Mouse (Mus musculus): ENCODE results near the gene Aff1. TPM values are rescaled to one million over a fixed set of nuclear protein-coding genes. Genes with fewer than 3 reads are reported as not detected.

The Aff1 gene
- total and polyA plus RNA-seq, 2 experiments from 2014 or later = 2.6 to 4.0 TPM

- TF ChIP-seq CTCF (IDR thresholded peaks at IDR 0.05; ENCODE audit: low read depth) = no peak
- no peaks in the 10 kb centered on the region; the same call in 1 of the 2 replicates for H3K36me3 ChIP-seq (ENCODE audit: insufficient read depth, low read length)
- H3K4me3 ChIP-seq (ENCODE audit: low read length) = no peak overlapping the region
- WGBS = 31% methylated on average over 2 of the region's 2 CpGs
- H3K4me2 ChIP-seq (ENCODE audit: low read depth, low read length) = no peak overlapping the region
- no peaks in the 10 kb centered on the region for H3K27me3 ChIP-seq (ENCODE audit: insufficient read depth, low read length)
- DNase-seq (ENCODE audit: low spot score) (peak; percentile 52), ATAC-seq (peak; percentile 33; the same call in 1 of the 2 replicates)
- H3K4me1 ChIP-seq (ENCODE audit: insufficient read depth, low read length) = peaks cover 12% of the 10 kb centered on the region
- H3K9ac ChIP-seq (replicated peaks; ENCODE audit: low read length) = no peak overlapping the region
- H3K27ac ChIP-seq = peak overlapping the region; percentile 76
- H3K9me3 ChIP-seq (ENCODE audit: low read length) = no peaks in the 10 kb centered on the region
Observed at GRCm38 (mm10) chr5:103788976-103789375, 96.8 kb downstream of the Aff1 start.

GRCm38 (mm10) chr5:103789619-103790116 lies 97.5 kb downstream of the Aff1 start:
- no peak for TF ChIP-seq CTCF (IDR thresholded peaks at IDR 0.05; ENCODE audit: low read depth)
- Histone ChIP-seq H3K27ac (peak overlapping the region; percentile 76), H3K4me2 (ENCODE audit: low read depth, low read length) (peak overlapping the region; percentile 18; the same call in 1 of the 2 replicates), H3K27me3 (ENCODE audit: insufficient read depth, low read length) (no peaks in the 10 kb centered on the region), H3K4me3 (ENCODE audit: low read length) (no peak overlapping the region), H3K4me1 (ENCODE audit: insufficient read depth, low read length) (peaks cover 12% of the 10 kb centered on the region), H3K9me3 (ENCODE audit: low read length) (no peaks in the 10 kb centered on the region), H3K9ac (replicated peaks; ENCODE audit: low read length) (no peak overlapping the region), H3K36me3 (ENCODE audit: insufficient read depth, low read length) (no peaks in the 10 kb centered on the region; the same call in 1 of the 2 replicates)
- WGBS = 51% methylated on average over 9 of the region's 9 CpGs
- DNase-seq (ENCODE audit: low spot score) (peak; percentile 84), ATAC-seq (peak; percentile 95)

- H3K27ac ChIP-seq = no peak overlapping the region
- no peak overlapping the region for H3K9ac ChIP-seq (replicated peaks; ENCODE audit: low read length)
- no peak for TF ChIP-seq CTCF (IDR thresholded peaks at IDR 0.05; ENCODE audit: low read depth)
- no peak overlapping the region for H3K4me2 ChIP-seq (ENCODE audit: low read depth, low read length)
- WGBS = 73% methylated on average over 7 of the region's 7 CpGs
- peaks cover 12% of the 10 kb centered on the region for H3K4me1 ChIP-seq (ENCODE audit: insufficient read depth, low read length)
- peak; percentile 48 for DNase-seq (ENCODE audit: low spot score)
- no peaks in the 10 kb centered on the region for H3K27me3 ChIP-seq (ENCODE audit: insufficient read depth, low read length)
- no peak for ATAC-seq
- H3K4me3 ChIP-seq (ENCODE audit: low read length) = no peak overlapping the region
- no peaks in the 10 kb centered on the region; the same call in 1 of the 2 replicates for H3K36me3 ChIP-seq (ENCODE audit: insufficient read depth, low read length)
- no peaks in the 10 kb centered on the region for H3K9me3 ChIP-seq (ENCODE audit: low read length)
Observed at GRCm38 (mm10) chr5:103791741-103792140, 99.6 kb downstream of the Aff1 start.

GRCm38 (mm10) chr5:103795121-103795520 lies 102.9 kb downstream of the Aff1 start:
- Histone ChIP-seq H3K4me3 (ENCODE audit: low read length) (no peak overlapping the region), H3K9me3 (ENCODE audit: low read length) (no peaks in the 10 kb centered on the region), H3K27me3 (ENCODE audit: insufficient read depth, low read length) (no peaks in the 10 kb centered on the region), H3K4me1 (ENCODE audit: insufficient read depth, low read length) (peaks cover 7% of the 10 kb centered on the region; the same call in 1 of the 2 replicates), H3K36me3 (ENCODE audit: insufficient read depth, low read length) (no peaks in the 10 kb centered on the region), H3K9ac (replicated peaks; ENCODE audit: low read length) (no peak overlapping the region), H3K4me2 (ENCODE audit: low read depth, low read length) (no peak overlapping the region), H3K27ac (no peak overlapping the region)
- TF ChIP-seq CTCF (IDR thresholded peaks at IDR 0.05; ENCODE audit: low read depth) = no peak
- ATAC-seq = no peak
- 93% methylated on average over 5 of the region's 5 CpGs for WGBS
- DNase-seq (ENCODE audit: low spot score) = no peak

GRCm38 (mm10) chr5:103796035-103796434 lies 103.9 kb downstream of the Aff1 start:
- H3K36me3 ChIP-seq (ENCODE audit: insufficient read depth, low read length) = no peaks in the 10 kb centered on the region
- H3K9me3 ChIP-seq (ENCODE audit: low read length) = no peaks in the 10 kb centered on the region
- H3K9ac ChIP-seq (replicated peaks; ENCODE audit: low read length) = no peak overlapping the region
- WGBS = 86% methylated on average over 3 of the region's 3 CpGs
- H3K27me3 ChIP-seq (ENCODE audit: insufficient read depth, low read length) = no peaks in the 10 kb centered on the region
- DNase-seq (ENCODE audit: low spot score) = no peak
- no peak for TF ChIP-seq CTCF (IDR thresholded peaks at IDR 0.05; ENCODE audit: low read depth)
- H3K27ac ChIP-seq = no peak overlapping the region
- no peak for ATAC-seq
- no peak overlapping the region for H3K4me2 ChIP-seq (ENCODE audit: low read depth, low read length)
- no peak overlapping the region for H3K4me3 ChIP-seq (ENCODE audit: low read length)
- peaks cover 2% of the 10 kb centered on the region; the same call in 1 of the 2 replicates for H3K4me1 ChIP-seq (ENCODE audit: insufficient read depth, low read length)

- WGBS = 30% methylated on average over 10 of the region's 10 CpGs
- peak; percentile 67 for DNase-seq (ENCODE audit: low spot score)
- H3K4me1 ChIP-seq (ENCODE audit: insufficient read depth, low read length) = no peaks in the 10 kb centered on the region; the same call in 1 of the 2 replicates
- no peak overlapping the region for H3K9ac ChIP-seq (replicated peaks; ENCODE audit: low read length)
- no peaks in the 10 kb centered on the region for H3K9me3 ChIP-seq (ENCODE audit: low read length)
- H3K27ac ChIP-seq = no peak overlapping the region
- no peaks in the 10 kb centered on the region for H3K36me3 ChIP-seq (ENCODE audit: insufficient read depth, low read length)
- ATAC-seq = peak; percentile 55; the same call in 1 of the 2 replicates
- no peak for TF ChIP-seq CTCF (IDR thresholded peaks at IDR 0.05; ENCODE audit: low read depth)
- no peaks in the 10 kb centered on the region for H3K27me3 ChIP-seq (ENCODE audit: insufficient read depth, low read length)
- H3K4me2 ChIP-seq (ENCODE audit: low read depth, low read length) = peak overlapping the region; percentile 0; the same call in 1 of the 2 replicates
- H3K4me3 ChIP-seq (ENCODE audit: low read length) = no peak overlapping the region
Observed at GRCm38 (mm10) chr5:103797774-103798173, 105.6 kb downstream of the Aff1 start.

- DNase-seq (ENCODE audit: low spot score) (no peak), ATAC-seq (no peak)
- no peaks in the 10 kb centered on the region for H3K36me3 ChIP-seq (ENCODE audit: insufficient read depth, low read length)
- H3K4me2 ChIP-seq (ENCODE audit: low read depth, low read length) = no peak overlapping the region
- H3K27ac ChIP-seq = no peak overlapping the region
- no peaks in the 10 kb centered on the region for H3K27me3 ChIP-seq (ENCODE audit: insufficient read depth, low read length)
- no peak overlapping the region for H3K4me3 ChIP-seq (ENCODE audit: low read length)
- WGBS = 73% methylated on average over 3 of the region's 3 CpGs
- no peaks in the 10 kb centered on the region; the same call in 1 of the 2 replicates for H3K4me1 ChIP-seq (ENCODE audit: insufficient read depth, low read length)
- H3K9me3 ChIP-seq (ENCODE audit: low read length) = no peaks in the 10 kb centered on the region
- H3K9ac ChIP-seq (replicated peaks; ENCODE audit: low read length) = no peak overlapping the region
- TF ChIP-seq CTCF (IDR thresholded peaks at IDR 0.05; ENCODE audit: low read depth) = no peak
Observed at GRCm38 (mm10) chr5:103799438-103799837, 107.3 kb downstream of the Aff1 start.
